Mouse (Mus musculus): Measurements from ENCODE around the gene Cradd. TPM values are rescaled to one million over a fixed set of nuclear protein-coding genes. Genes with fewer than 3 reads are reported as not detected.
A peak's percentile ranks its signal among the peaks of the same experiment; 100 is the strongest.

Gene Cradd
- polyA plus RNA-seq, 1 experiment, result 4.0 TPM

- no peak; the same call in 1 of the 2 replicates for TF ChIP-seq CTCF (IDR thresholded peaks at IDR 0.05; ENCODE audit: control insufficient read depth, insufficient read depth, insufficient replicate concordance, low read depth, low read length)
- TF ChIP-seq POLR2A (IDR thresholded peaks at IDR 0.05; ENCODE audit: control insufficient read depth, low read depth, low read length), result no peak
- peaks cover 3% of the 10 kb centered on the region for H3K4me1 ChIP-seq (ENCODE audit: control insufficient read depth, insufficient read depth, low read length)
- no peaks in the 10 kb centered on the region for H3K36me3 ChIP-seq (ENCODE audit: control insufficient read depth, insufficient read depth, low read length)
- no peak overlapping the region for H3K4me3 ChIP-seq (ENCODE audit: control insufficient read depth, low read depth, low read length)
- H3K27me3 ChIP-seq (ENCODE audit: control insufficient read depth, insufficient read depth, low read length), result no peaks in the 10 kb centered on the region
- peak overlapping the region; percentile 7 for H3K27ac ChIP-seq (ENCODE audit: control insufficient read depth, insufficient read depth, low read depth, low read length)
Measured at GRCm38 (mm10) chr10:95217956-95218682, 105.8 kb downstream of the Cradd start.

- Histone ChIP-seq H3K27ac (ENCODE audit: control insufficient read depth, insufficient read depth, low read depth, low read length) (no peak overlapping the region), H3K36me3 (ENCODE audit: control insufficient read depth, insufficient read depth, low read length) (no peaks in the 10 kb centered on the region), H3K27me3 (ENCODE audit: control insufficient read depth, insufficient read depth, low read length) (no peaks in the 10 kb centered on the region), H3K4me3 (ENCODE audit: control insufficient read depth, low read depth, low read length) (no peak overlapping the region), H3K4me1 (ENCODE audit: control insufficient read depth, insufficient read depth, low read length) (peaks cover 2% of the 10 kb centered on the region; the same call in 1 of the 2 replicates)
- no peak for TF ChIP-seq POLR2A (IDR thresholded peaks at IDR 0.05; ENCODE audit: control insufficient read depth, low read depth, low read length)
- TF ChIP-seq CTCF (IDR thresholded peaks at IDR 0.05; ENCODE audit: control insufficient read depth, insufficient read depth, insufficient replicate concordance, low read depth, low read length), result no peak
Measured at GRCm38 (mm10) chr10:95215324-95215723, 108.6 kb downstream of the Cradd start.

- no peak overlapping the region for H3K4me3 ChIP-seq (ENCODE audit: control insufficient read depth, low read depth, low read length)
- no peak overlapping the region for H3K27ac ChIP-seq (ENCODE audit: control insufficient read depth, insufficient read depth, low read depth, low read length)
- no peak for TF ChIP-seq CTCF (IDR thresholded peaks at IDR 0.05; ENCODE audit: control insufficient read depth, insufficient read depth, insufficient replicate concordance, low read depth, low read length)
- no peak for TF ChIP-seq POLR2A (IDR thresholded peaks at IDR 0.05; ENCODE audit: control insufficient read depth, low read depth, low read length)
- no peaks in the 10 kb centered on the region; the same call in 1 of the 2 replicates for H3K4me1 ChIP-seq (ENCODE audit: control insufficient read depth, insufficient read depth, low read length)
- H3K36me3 ChIP-seq (ENCODE audit: control insufficient read depth, insufficient read depth, low read length), result no peaks in the 10 kb centered on the region
- no peaks in the 10 kb centered on the region for H3K27me3 ChIP-seq (ENCODE audit: control insufficient read depth, insufficient read depth, low read length)
Measured at GRCm38 (mm10) chr10:95213820-95214219, 110.1 kb downstream of the Cradd start.

GRCm38 (mm10) chr10:95213311-95213710 lies 110.6 kb downstream of the Cradd start:
- Histone ChIP-seq H3K4me1 (ENCODE audit: control insufficient read depth, insufficient read depth, low read length) (no peaks in the 10 kb centered on the region), H3K4me3 (ENCODE audit: control insufficient read depth, low read depth, low read length) (no peak overlapping the region), H3K36me3 (ENCODE audit: control insufficient read depth, insufficient read depth, low read length) (no peaks in the 10 kb centered on the region), H3K27ac (ENCODE audit: control insufficient read depth, insufficient read depth, low read depth, low read length) (no peak overlapping the region), H3K27me3 (ENCODE audit: control insufficient read depth, insufficient read depth, low read length) (no peaks in the 10 kb centered on the region)
- TF ChIP-seq POLR2A (IDR thresholded peaks at IDR 0.05; ENCODE audit: control insufficient read depth, low read depth, low read length) (no peak), CTCF (IDR thresholded peaks at IDR 0.05; ENCODE audit: control insufficient read depth, insufficient read depth, insufficient replicate concordance, low read depth, low read length) (no peak)

GRCm38 (mm10) chr10:95211660-95212059 lies 112.3 kb downstream of the Cradd start:
- Histone ChIP-seq H3K4me3 (ENCODE audit: control insufficient read depth, low read depth, low read length) (no peak overlapping the region), H3K27ac (ENCODE audit: control insufficient read depth, insufficient read depth, low read depth, low read length) (no peak overlapping the region), H3K4me1 (ENCODE audit: control insufficient read depth, insufficient read depth, low read length) (no peaks in the 10 kb centered on the region), H3K36me3 (ENCODE audit: control insufficient read depth, insufficient read depth, low read length) (no peaks in the 10 kb centered on the region), H3K27me3 (ENCODE audit: control insufficient read depth, insufficient read depth, low read length) (no peaks in the 10 kb centered on the region)
- TF ChIP-seq CTCF (IDR thresholded peaks at IDR 0.05; ENCODE audit: control insufficient read depth, insufficient read depth, insufficient replicate concordance, low read depth, low read length) (no peak), POLR2A (IDR thresholded peaks at IDR 0.05; ENCODE audit: control insufficient read depth, low read depth, low read length) (no peak)

- Histone ChIP-seq H3K27me3 (ENCODE audit: control insufficient read depth, insufficient read depth, low read length) (no peaks in the 10 kb centered on the region), H3K27ac (ENCODE audit: control insufficient read depth, insufficient read depth, low read depth, low read length) (no peak overlapping the region), H3K4me1 (ENCODE audit: control insufficient read depth, insufficient read depth, low read length) (no peaks in the 10 kb centered on the region), H3K36me3 (ENCODE audit: control insufficient read depth, insufficient read depth, low read length) (no peaks in the 10 kb centered on the region), H3K4me3 (ENCODE audit: control insufficient read depth, low read depth, low read length) (no peak overlapping the region)
- TF ChIP-seq POLR2A (IDR thresholded peaks at IDR 0.05; ENCODE audit: control insufficient read depth, low read depth, low read length), result no peak
- TF ChIP-seq CTCF (IDR thresholded peaks at IDR 0.05; ENCODE audit: control insufficient read depth, insufficient read depth, insufficient replicate concordance, low read depth, low read length), result no peak
Measured at GRCm38 (mm10) chr10:95210664-95211372, 113.1 kb downstream of the Cradd start.

- H3K4me3 ChIP-seq (ENCODE audit: control insufficient read depth, low read depth, low read length), result no peak overlapping the region
- no peak for TF ChIP-seq POLR2A (IDR thresholded peaks at IDR 0.05; ENCODE audit: control insufficient read depth, low read depth, low read length)
- no peak for TF ChIP-seq CTCF (IDR thresholded peaks at IDR 0.05; ENCODE audit: control insufficient read depth, insufficient read depth, insufficient replicate concordance, low read depth, low read length)
- no peaks in the 10 kb centered on the region for H3K27me3 ChIP-seq (ENCODE audit: control insufficient read depth, insufficient read depth, low read length)
- no peaks in the 10 kb centered on the region for H3K4me1 ChIP-seq (ENCODE audit: control insufficient read depth, insufficient read depth, low read length)
- no peaks in the 10 kb centered on the region for H3K36me3 ChIP-seq (ENCODE audit: control insufficient read depth, insufficient read depth, low read length)
- H3K27ac ChIP-seq (ENCODE audit: control insufficient read depth, insufficient read depth, low read depth, low read length), result no peak overlapping the region
Measured at GRCm38 (mm10) chr10:95210167-95210566, 113.8 kb downstream of the Cradd start.

All from testis, adult 2 months (tissue).